Mouse (Mus musculus) bone marrow macrophage, adult 2 months (primary cell): ENCODE data around the gene Tbc1d13.

Source experiments
- CTCF ChIP-seq: IDR thresholded peaks from 2 replicates; pipeline ENCODE4 v1.5.1; 2012; ENCODE audit warnings: low read depth, mild to moderate bottlenecking, low read length, moderate library complexity
- POLR2A ChIP-seq: IDR thresholded peaks from 2 replicates; pipeline ENCODE4 v1.6.1; 2012; ENCODE audit warnings: mild to moderate bottlenecking, low read depth, low read length, borderline replicate concordance

- TF ChIP-seq POLR2A (no peak), CTCF (no peak)
These were observed 2.9 kb downstream of the Tbc1d13 start for GRCm38 (mm10) chr2:30136458-30136857.
